Mouse (Mus musculus): Measurements from ENCODE around the gene Rab43. TPM values are rescaled to one million over a fixed set of nuclear protein-coding genes. Genes with fewer than 3 reads are reported as not detected.

Gene Rab43
- polyA plus RNA-seq, 1 experiment from 2014 or later, result 10.9 TPM

DNA sequence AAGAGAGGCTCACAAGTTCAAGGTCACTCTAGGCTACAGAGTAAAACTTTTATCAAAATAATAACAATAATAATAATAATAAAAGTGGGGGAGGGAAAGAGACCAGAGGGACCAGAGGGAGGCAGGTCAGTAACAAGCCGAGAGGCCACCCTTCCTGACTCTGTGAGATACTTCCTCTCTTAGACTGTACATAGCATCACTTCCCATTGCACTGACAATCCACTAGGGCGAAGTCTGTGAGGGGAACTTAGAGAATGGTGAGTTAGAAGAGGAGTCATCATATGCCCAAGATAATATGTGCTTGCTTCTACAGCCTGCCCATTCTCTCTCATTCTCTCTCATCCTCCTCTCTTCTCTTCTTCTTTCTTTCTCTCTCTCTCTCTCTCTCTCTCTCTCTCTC, 5.9 kb downstream of the Rab43 start:
- 82% methylated on average over 2 of the region's 2 CpGs for WGBS
- Histone ChIP-seq H3K4me1 (ENCODE audit: control insufficient read depth, insufficient read depth, low read length) (no peaks in the 10 kb centered on the region), H3K4me3 (ENCODE audit: low read depth, low read length) (no peak overlapping the region), H3K27ac (ENCODE audit: low read length) (no peak overlapping the region), H3K36me3 (ENCODE audit: control insufficient read depth, insufficient read depth, low read length) (no peaks in the 10 kb centered on the region), H3K27me3 (ENCODE audit: control insufficient read depth, insufficient read depth, low read length) (no peaks in the 10 kb centered on the region), H3K9me3 (ENCODE audit: control insufficient read depth, low read depth, low read length) (no peaks in the 10 kb centered on the region), H3K9ac (replicated peaks; ENCODE audit: low read depth, low read length) (no peak overlapping the region), H3K4me2 (replicated peaks; ENCODE audit: low read depth, low read length) (no peak overlapping the region)
- no peak for ATAC-seq (ENCODE audit: insufficient number of reproducible peaks, insufficient read depth, low FRiP score, low read depth)

DNA sequence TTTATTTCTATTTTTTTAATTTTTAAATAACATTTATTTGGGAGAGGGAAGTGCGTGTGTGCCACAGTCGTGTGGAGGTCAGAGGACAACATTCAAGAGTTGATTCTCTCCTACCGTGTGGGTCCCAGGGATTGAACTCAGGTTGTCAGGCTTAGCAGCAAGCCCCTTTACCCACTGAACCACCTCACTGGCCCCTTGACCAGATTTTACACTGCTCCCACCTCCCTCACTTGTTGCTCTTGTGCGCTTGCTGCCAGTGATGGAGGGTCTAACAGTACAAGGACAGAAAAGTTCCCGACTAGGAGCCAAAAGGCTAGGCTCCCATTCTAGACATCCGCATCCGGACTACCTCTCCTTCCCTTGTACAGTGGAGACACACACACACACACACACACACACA, 6.5 kb downstream of the Rab43 start:
- no peaks in the 10 kb centered on the region for H3K36me3 ChIP-seq (ENCODE audit: control insufficient read depth, insufficient read depth, low read length)
- H3K9ac ChIP-seq (replicated peaks; ENCODE audit: low read depth, low read length), result no peak overlapping the region
- no peak overlapping the region for H3K4me3 ChIP-seq (ENCODE audit: low read depth, low read length)
- ATAC-seq (ENCODE audit: insufficient number of reproducible peaks, insufficient read depth, low FRiP score, low read depth), result no peak
- no peak overlapping the region for H3K27ac ChIP-seq (ENCODE audit: low read length)
- H3K4me1 ChIP-seq (ENCODE audit: control insufficient read depth, insufficient read depth, low read length), result no peaks in the 10 kb centered on the region
- H3K9me3 ChIP-seq (ENCODE audit: control insufficient read depth, low read depth, low read length), result no peaks in the 10 kb centered on the region
- H3K4me2 ChIP-seq (replicated peaks; ENCODE audit: low read depth, low read length), result no peak overlapping the region
- 89% methylated on average over 7 of the region's 7 CpGs for WGBS
- no peaks in the 10 kb centered on the region for H3K27me3 ChIP-seq (ENCODE audit: control insufficient read depth, insufficient read depth, low read length)

DNA sequence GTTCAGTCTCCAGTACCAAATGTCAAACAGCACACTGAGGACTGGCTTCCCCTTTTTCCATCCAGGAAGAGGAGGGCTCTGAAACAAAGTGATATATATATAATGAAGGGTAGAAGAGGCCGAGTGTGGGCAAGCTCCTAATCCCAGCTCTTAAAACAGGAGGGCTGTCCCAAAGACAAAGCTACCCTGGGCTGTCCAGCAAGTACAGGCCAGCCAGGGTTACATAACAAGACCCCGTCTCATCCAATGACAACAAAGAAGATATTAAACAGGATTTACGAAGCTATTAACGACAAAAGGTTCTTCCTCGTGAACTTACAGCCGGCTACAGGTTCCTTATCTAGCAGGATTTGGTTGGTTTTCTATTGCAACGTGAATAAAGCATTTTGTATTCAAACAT, 7.1 kb downstream of the Rab43 start:
- no peak overlapping the region for H3K27ac ChIP-seq (ENCODE audit: low read length)
- no peak overlapping the region for H3K9ac ChIP-seq (replicated peaks; ENCODE audit: low read depth, low read length)
- no peaks in the 10 kb centered on the region for H3K4me1 ChIP-seq (ENCODE audit: control insufficient read depth, insufficient read depth, low read length)
- H3K36me3 ChIP-seq (ENCODE audit: control insufficient read depth, insufficient read depth, low read length), result no peaks in the 10 kb centered on the region
- no peak overlapping the region for H3K4me2 ChIP-seq (replicated peaks; ENCODE audit: low read depth, low read length)
- ATAC-seq (ENCODE audit: insufficient number of reproducible peaks, insufficient read depth, low FRiP score, low read depth), result no peak
- 70% methylated on average over 7 of the region's 7 CpGs for WGBS
- H3K27me3 ChIP-seq (ENCODE audit: control insufficient read depth, insufficient read depth, low read length), result no peaks in the 10 kb centered on the region
- H3K9me3 ChIP-seq (ENCODE audit: control insufficient read depth, low read depth, low read length), result no peaks in the 10 kb centered on the region
- no peak overlapping the region for H3K4me3 ChIP-seq (ENCODE audit: low read depth, low read length)

DNA sequence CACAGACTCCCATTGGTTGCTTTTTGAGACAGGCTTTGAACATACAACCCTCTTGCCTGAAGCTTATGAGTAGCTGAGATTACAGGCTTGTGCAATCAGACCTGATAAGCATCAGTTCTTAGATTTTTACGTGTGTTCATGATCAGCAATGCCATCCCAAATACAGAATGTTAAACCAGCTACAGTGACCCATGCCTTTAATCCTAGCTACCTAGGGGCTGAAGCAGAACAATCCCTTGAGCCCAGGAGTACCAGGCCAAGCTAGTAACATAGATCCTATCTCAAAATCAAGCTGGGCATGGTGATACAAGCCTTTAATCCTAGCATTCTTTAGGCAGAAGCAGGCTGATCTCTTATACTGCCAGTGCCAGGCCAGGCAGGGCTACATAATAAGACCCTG, 7.9 kb downstream of the Rab43 start:
- H3K9ac ChIP-seq (replicated peaks; ENCODE audit: low read depth, low read length), result no peak overlapping the region
- WGBS, result 92% methylated on average over 1 of the region's 1 CpGs

DNA sequence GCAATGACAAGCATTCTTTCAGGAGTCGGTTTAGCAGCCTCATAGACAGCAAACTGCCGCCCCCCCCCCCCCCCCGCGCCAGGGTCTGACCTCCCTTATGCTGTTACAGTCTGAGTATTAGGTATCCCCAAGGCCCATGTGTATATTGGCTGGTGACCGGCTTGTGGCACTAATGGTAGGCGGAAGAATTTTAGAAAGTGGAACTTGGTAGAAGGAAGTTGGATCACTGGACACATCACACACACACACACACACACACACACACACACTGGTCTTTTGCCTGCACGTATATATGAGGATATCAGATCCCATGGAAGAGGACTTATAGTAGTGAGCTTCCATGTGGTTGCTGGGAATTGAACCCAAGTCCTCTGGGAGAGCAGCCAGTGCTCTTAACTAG, 9.5 kb downstream of the Rab43 start:
- Histone ChIP-seq H3K9ac (replicated peaks; ENCODE audit: low read depth, low read length) (no peak overlapping the region), H3K36me3 (ENCODE audit: control insufficient read depth, insufficient read depth, low read length) (no peaks in the 10 kb centered on the region), H3K27ac (ENCODE audit: low read length) (no peak overlapping the region), H3K9me3 (ENCODE audit: control insufficient read depth, low read depth, low read length) (no peaks in the 10 kb centered on the region), H3K4me3 (ENCODE audit: low read depth, low read length) (no peak overlapping the region), H3K27me3 (ENCODE audit: control insufficient read depth, insufficient read depth, low read length) (no peaks in the 10 kb centered on the region), H3K4me2 (replicated peaks; ENCODE audit: low read depth, low read length) (no peak overlapping the region), H3K4me1 (ENCODE audit: control insufficient read depth, insufficient read depth, low read length) (0 out of 2 replicates have a peak, but pooled peaks cover 2% of the 10 kb centered on the region)
- ATAC-seq (ENCODE audit: insufficient number of reproducible peaks, insufficient read depth, low FRiP score, low read depth), result no peak
- 85% methylated on average over 7 of the region's 7 CpGs for WGBS

More for the DNA sequence above, 7.9 kb downstream of the Rab43 start:
- H3K4me1 ChIP-seq (ENCODE audit: control insufficient read depth, insufficient read depth, low read length), result no peaks in the 10 kb centered on the region
- H3K4me2 ChIP-seq (replicated peaks; ENCODE audit: low read depth, low read length), result no peak overlapping the region
- no peak overlapping the region for H3K4me3 ChIP-seq (ENCODE audit: low read depth, low read length)
- no peaks in the 10 kb centered on the region for H3K9me3 ChIP-seq (ENCODE audit: control insufficient read depth, low read depth, low read length)
- H3K27me3 ChIP-seq (ENCODE audit: control insufficient read depth, insufficient read depth, low read length), result no peaks in the 10 kb centered on the region
- ATAC-seq (ENCODE audit: insufficient number of reproducible peaks, insufficient read depth, low FRiP score, low read depth), result no peak
- H3K36me3 ChIP-seq (ENCODE audit: control insufficient read depth, insufficient read depth, low read length), result no peaks in the 10 kb centered on the region
- no peak overlapping the region for H3K27ac ChIP-seq (ENCODE audit: low read length)

DNA sequence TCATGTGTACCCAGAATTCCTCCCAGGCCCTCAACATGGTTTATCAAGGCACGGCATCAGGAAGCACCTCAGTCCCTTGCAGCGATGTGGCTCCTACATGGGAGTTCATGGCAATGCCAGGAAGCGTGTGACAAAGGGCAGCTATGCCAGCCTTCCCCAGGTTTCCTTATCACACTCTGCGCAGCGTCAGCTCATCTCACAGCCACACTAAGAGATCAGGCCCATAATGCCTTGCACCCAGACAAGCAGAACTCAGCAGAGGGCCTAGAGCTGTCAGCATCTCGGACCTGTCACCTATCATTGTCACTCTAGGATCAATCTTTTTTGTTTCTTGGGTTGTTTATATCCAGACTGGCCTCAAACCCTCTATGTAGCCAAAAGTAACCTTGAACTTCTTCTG, 12.4 kb downstream of the Rab43 start:
- WGBS, result 88% methylated on average over 6 of the region's 6 CpGs
- no peak for ATAC-seq (ENCODE audit: insufficient number of reproducible peaks, insufficient read depth, low FRiP score, low read depth)
- Histone ChIP-seq H3K4me3 (ENCODE audit: low read depth, low read length) (no peak overlapping the region), H3K27ac (ENCODE audit: low read length) (no peak overlapping the region), H3K4me2 (replicated peaks; ENCODE audit: low read depth, low read length) (no peak overlapping the region), H3K4me1 (ENCODE audit: control insufficient read depth, insufficient read depth, low read length) (0 out of 2 replicates have a peak, but pooled peaks cover 3% of the 10 kb centered on the region), H3K27me3 (ENCODE audit: control insufficient read depth, insufficient read depth, low read length) (no peaks in the 10 kb centered on the region), H3K36me3 (ENCODE audit: control insufficient read depth, insufficient read depth, low read length) (no peaks in the 10 kb centered on the region), H3K9me3 (ENCODE audit: control insufficient read depth, low read depth, low read length) (no peaks in the 10 kb centered on the region), H3K9ac (replicated peaks; ENCODE audit: low read depth, low read length) (no peak overlapping the region)

DNA sequence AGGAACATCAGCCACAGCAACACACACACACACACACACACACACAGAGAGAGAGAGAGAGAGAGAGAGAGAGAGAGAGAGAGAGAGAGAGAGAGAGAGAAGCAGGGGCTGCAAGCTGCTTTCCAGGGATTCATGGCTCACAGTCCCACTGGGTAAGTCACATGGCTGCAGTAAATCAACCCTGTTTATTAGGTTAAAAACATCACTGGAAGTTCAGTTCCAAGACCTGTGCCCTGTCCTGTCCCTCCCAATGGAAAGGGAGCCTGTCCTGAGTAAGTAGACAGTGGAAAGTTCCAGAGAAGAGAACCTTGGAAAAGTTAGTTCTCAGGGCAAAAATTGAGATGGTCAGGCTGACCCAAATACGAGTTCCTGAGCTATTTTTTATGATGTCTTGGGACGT, 14.6 kb downstream of the Rab43 start:
- H3K27me3 ChIP-seq (ENCODE audit: control insufficient read depth, insufficient read depth, low read length), result no peaks in the 10 kb centered on the region
- 0 out of 2 replicates have a peak, but pooled peaks cover 3% of the 10 kb centered on the region for H3K4me1 ChIP-seq (ENCODE audit: control insufficient read depth, insufficient read depth, low read length)
- no peaks in the 10 kb centered on the region for H3K9me3 ChIP-seq (ENCODE audit: control insufficient read depth, low read depth, low read length)
- no peak overlapping the region for H3K4me2 ChIP-seq (replicated peaks; ENCODE audit: low read depth, low read length)
- H3K9ac ChIP-seq (replicated peaks; ENCODE audit: low read depth, low read length), result no peak overlapping the region
- H3K27ac ChIP-seq (ENCODE audit: low read length), result no peak overlapping the region
- ATAC-seq (ENCODE audit: insufficient number of reproducible peaks, insufficient read depth, low FRiP score, low read depth), result no peak
- H3K36me3 ChIP-seq (ENCODE audit: control insufficient read depth, insufficient read depth, low read length), result peaks cover under 1% of the 10 kb centered on the region
- no peak overlapping the region for H3K4me3 ChIP-seq (ENCODE audit: low read depth, low read length)
- WGBS, result 40% methylated on average over 2 of the region's 2 CpGs

DNA sequence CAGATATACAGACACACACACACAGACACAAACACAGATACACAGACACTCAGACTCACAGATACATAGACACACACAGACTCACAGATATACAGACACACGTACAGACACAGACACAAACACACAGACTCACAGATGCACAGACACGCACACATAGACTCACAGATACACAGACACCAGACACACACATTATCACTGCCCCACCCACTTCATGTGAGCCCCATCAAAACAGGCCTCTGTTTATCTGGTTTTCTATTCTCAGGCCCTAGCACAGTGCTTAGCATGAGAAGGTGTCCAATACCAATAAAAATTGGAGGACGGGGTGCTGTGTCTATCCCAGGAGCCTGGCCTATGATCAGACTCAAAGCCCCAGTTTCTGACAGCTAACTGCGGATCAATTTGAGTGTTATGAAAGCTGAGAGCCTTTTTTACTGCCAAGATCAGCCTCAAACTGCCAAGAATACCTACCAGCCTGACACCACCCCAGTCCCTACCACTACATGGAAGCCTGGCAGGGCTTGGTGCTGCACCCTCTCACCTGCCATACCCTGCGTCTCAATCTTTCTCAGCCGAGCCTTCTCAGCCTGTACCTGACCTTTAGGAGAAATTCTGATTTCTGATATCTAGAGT, 15.6 kb downstream of the Rab43 start:
- H3K4me3 ChIP-seq (ENCODE audit: low read depth, low read length), result no peak overlapping the region
- H3K4me1 ChIP-seq (ENCODE audit: control insufficient read depth, insufficient read depth, low read length), result 0 out of 2 replicates have a peak, but pooled peaks cover 3% of the 10 kb centered on the region
- no peak overlapping the region for H3K9ac ChIP-seq (replicated peaks; ENCODE audit: low read depth, low read length)
- peaks cover 6% of the 10 kb centered on the region for H3K36me3 ChIP-seq (ENCODE audit: control insufficient read depth, insufficient read depth, low read length)
- no peak overlapping the region for H3K4me2 ChIP-seq (replicated peaks; ENCODE audit: low read depth, low read length)
- no peak overlapping the region for H3K27ac ChIP-seq (ENCODE audit: low read length)
- no peaks in the 10 kb centered on the region for H3K9me3 ChIP-seq (ENCODE audit: control insufficient read depth, low read depth, low read length)
- 88% methylated on average over 6 of the region's 6 CpGs for WGBS
- H3K27me3 ChIP-seq (ENCODE audit: control insufficient read depth, insufficient read depth, low read length), result no peaks in the 10 kb centered on the region
- ATAC-seq (ENCODE audit: insufficient number of reproducible peaks, insufficient read depth, low FRiP score, low read depth), result no peak
